Mouse (Mus musculus): ENCODE results near the gene Atp6v0a2. TPM values are rescaled to one million over a fixed set of nuclear protein-coding genes. Genes with fewer than 3 reads are reported as not detected.

Atp6v0a2 gene
- polyA plus RNA-seq, 1 experiment from 2014 or later, result 48.3 TPM

GRCm38 (mm10) chr5:124717969-124718368 is 89.6 kb downstream of the Atp6v0a2 start:
- Histone ChIP-seq H3K27me3 (replicated peaks; ENCODE audit: control insufficient read depth, insufficient read depth, low read length) (no peaks in the 10 kb centered on the region), H3K36me3 (ENCODE audit: control insufficient read depth, insufficient read depth, low read length) (peaks cover 95% of the 10 kb centered on the region), H3K9ac (ENCODE audit: low read depth, low read length) (no peak overlapping the region), H3K27ac (replicated peaks; ENCODE audit: low read depth, low read length) (no peak overlapping the region), H3K4me1 (ENCODE audit: control insufficient read depth, insufficient read depth, low read length) (no peaks in the 10 kb centered on the region), H3K4me3 (ENCODE audit: low read depth, low read length) (no peak overlapping the region), H3K4me2 (ENCODE audit: low read depth, low read length) (no peak overlapping the region), H3K9me3 (ENCODE audit: control insufficient read depth, low read length) (no peaks in the 10 kb centered on the region)
- no peak for DNase-seq (ENCODE audit: low spot score)
- no peak for ATAC-seq (ENCODE audit: low read depth)
- WGBS, result 96% methylated on average over 11 of the region's 11 CpGs

GRCm38 (mm10) chr5:124718396-124718795 is 90.0 kb downstream of the Atp6v0a2 start:
- Histone ChIP-seq H3K4me2 (ENCODE audit: low read depth, low read length) (no peak overlapping the region), H3K9me3 (ENCODE audit: control insufficient read depth, low read length) (no peaks in the 10 kb centered on the region), H3K4me3 (ENCODE audit: low read depth, low read length) (no peak overlapping the region), H3K27me3 (replicated peaks; ENCODE audit: control insufficient read depth, insufficient read depth, low read length) (no peaks in the 10 kb centered on the region), H3K4me1 (ENCODE audit: control insufficient read depth, insufficient read depth, low read length) (no peaks in the 10 kb centered on the region), H3K36me3 (ENCODE audit: control insufficient read depth, insufficient read depth, low read length) (peaks cover 95% of the 10 kb centered on the region), H3K27ac (replicated peaks; ENCODE audit: low read depth, low read length) (no peak overlapping the region), H3K9ac (ENCODE audit: low read depth, low read length) (no peak overlapping the region)
- DNase-seq (ENCODE audit: low spot score) (no peak), ATAC-seq (ENCODE audit: low read depth) (no peak)
- 90% methylated on average over 7 of the region's 7 CpGs for WGBS

GRCm38 (mm10) chr5:124723125-124723524 is 94.7 kb downstream of the Atp6v0a2 start:
- H3K4me2 ChIP-seq (ENCODE audit: low read depth, low read length), result no peak overlapping the region
- no peaks in the 10 kb centered on the region for H3K27me3 ChIP-seq (replicated peaks; ENCODE audit: control insufficient read depth, insufficient read depth, low read length)
- H3K9ac ChIP-seq (ENCODE audit: low read depth, low read length), result no peak overlapping the region
- no peaks in the 10 kb centered on the region for H3K9me3 ChIP-seq (ENCODE audit: control insufficient read depth, low read length)
- H3K4me1 ChIP-seq (ENCODE audit: control insufficient read depth, insufficient read depth, low read length), result no peaks in the 10 kb centered on the region
- H3K27ac ChIP-seq (replicated peaks; ENCODE audit: low read depth, low read length), result no peak overlapping the region
- ATAC-seq (ENCODE audit: low read depth) (no peak), DNase-seq (ENCODE audit: low spot score) (no peak)
- 93% methylated on average over 6 of the region's 6 CpGs for WGBS
- peaks cover 56% of the 10 kb centered on the region for H3K36me3 ChIP-seq (ENCODE audit: control insufficient read depth, insufficient read depth, low read length)
- no peak overlapping the region for H3K4me3 ChIP-seq (ENCODE audit: low read depth, low read length)

GRCm38 (mm10) chr5:124724997-124725396 is 96.6 kb downstream of the Atp6v0a2 start, which contains the start of gene Dnah10:
TSS of gene Dnah10 (plus strand) at chr5:124725085.
- no peak within 1 kb of the TSS for H3K4me3 ChIP-seq (ENCODE audit: low read depth, low read length)
- peak within 1 kb of the TSS; percentile 23; the same call in 1 of the 2 replicates for H3K9ac ChIP-seq (ENCODE audit: low read depth, low read length)
- 10% methylated on average over 29 of the region's 29 CpGs for WGBS
- peaks cover 37% of the 10 kb centered on the region for H3K36me3 ChIP-seq (ENCODE audit: control insufficient read depth, insufficient read depth, low read length)
- ATAC-seq (ENCODE audit: low read depth), result peak; percentile 81
- DNase-seq (ENCODE audit: low spot score), result no peak
- no peaks in the 10 kb centered on the region for H3K27me3 ChIP-seq (replicated peaks; ENCODE audit: control insufficient read depth, insufficient read depth, low read length)
- H3K4me2 ChIP-seq (ENCODE audit: low read depth, low read length), result peak within 1 kb of the TSS; percentile 20; the same call in 1 of the 2 replicates
- H3K4me1 ChIP-seq (ENCODE audit: control insufficient read depth, insufficient read depth, low read length), result no peaks in the 10 kb centered on the region; the same call in 1 of the 2 replicates
- H3K27ac ChIP-seq (replicated peaks; ENCODE audit: low read depth, low read length), result no peak within 1 kb of the TSS
- no peaks in the 10 kb centered on the region for H3K9me3 ChIP-seq (ENCODE audit: control insufficient read depth, low read length)

GRCm38 (mm10) chr5:124729662-124730206 is 101.4 kb downstream of the Atp6v0a2 start:
- H3K9me3 ChIP-seq (ENCODE audit: control insufficient read depth, low read length), result no peaks in the 10 kb centered on the region
- WGBS, result 11% methylated on average over 17 of the region's 21 CpGs
- H3K4me2 ChIP-seq (ENCODE audit: low read depth, low read length), result peak overlapping the region; percentile 57
- no peaks in the 10 kb centered on the region for H3K27me3 ChIP-seq (replicated peaks; ENCODE audit: control insufficient read depth, insufficient read depth, low read length)
- no peaks in the 10 kb centered on the region; the same call in 1 of the 2 replicates for H3K4me1 ChIP-seq (ENCODE audit: control insufficient read depth, insufficient read depth, low read length)
- ATAC-seq (ENCODE audit: low read depth) (no peak), DNase-seq (ENCODE audit: low spot score) (no peak)
- H3K36me3 ChIP-seq (ENCODE audit: control insufficient read depth, insufficient read depth, low read length), result no peaks in the 10 kb centered on the region
- peak overlapping the region; percentile 46 for H3K9ac ChIP-seq (ENCODE audit: low read depth, low read length)
- peak overlapping the region; percentile 29 for H3K4me3 ChIP-seq (ENCODE audit: low read depth, low read length)
- no peak overlapping the region for H3K27ac ChIP-seq (replicated peaks; ENCODE audit: low read depth, low read length)

GRCm38 (mm10) chr5:124733961-124734360 is 105.6 kb downstream of the Atp6v0a2 start:
- H3K36me3 ChIP-seq (ENCODE audit: control insufficient read depth, insufficient read depth, low read length), result no peaks in the 10 kb centered on the region
- no peak overlapping the region for H3K9ac ChIP-seq (ENCODE audit: low read depth, low read length)
- WGBS, result 87% methylated on average over 12 of the region's 12 CpGs
- no peaks in the 10 kb centered on the region for H3K27me3 ChIP-seq (replicated peaks; ENCODE audit: control insufficient read depth, insufficient read depth, low read length)
- DNase-seq (ENCODE audit: low spot score) (no peak), ATAC-seq (ENCODE audit: low read depth) (no peak)
- no peaks in the 10 kb centered on the region for H3K9me3 ChIP-seq (ENCODE audit: control insufficient read depth, low read length)
- no peak overlapping the region for H3K4me2 ChIP-seq (ENCODE audit: low read depth, low read length)
- no peak overlapping the region for H3K27ac ChIP-seq (replicated peaks; ENCODE audit: low read depth, low read length)
- H3K4me3 ChIP-seq (ENCODE audit: low read depth, low read length), result no peak overlapping the region
- H3K4me1 ChIP-seq (ENCODE audit: control insufficient read depth, insufficient read depth, low read length), result no peaks in the 10 kb centered on the region; the same call in 1 of the 2 replicates

GRCm38 (mm10) chr5:124741898-124742599 is 113.7 kb downstream of the Atp6v0a2 start:
- 95% methylated on average over 21 of the region's 21 CpGs for WGBS
- H3K4me1 ChIP-seq (ENCODE audit: control insufficient read depth, insufficient read depth, low read length), result no peaks in the 10 kb centered on the region
- H3K27me3 ChIP-seq (replicated peaks; ENCODE audit: control insufficient read depth, insufficient read depth, low read length), result no peaks in the 10 kb centered on the region
- H3K9ac ChIP-seq (ENCODE audit: low read depth, low read length), result no peak overlapping the region
- no peaks in the 10 kb centered on the region for H3K36me3 ChIP-seq (ENCODE audit: control insufficient read depth, insufficient read depth, low read length)
- no peak overlapping the region for H3K4me2 ChIP-seq (ENCODE audit: low read depth, low read length)
- ATAC-seq (ENCODE audit: low read depth) (no peak), DNase-seq (ENCODE audit: low spot score) (no peak)
- no peak overlapping the region for H3K27ac ChIP-seq (replicated peaks; ENCODE audit: low read depth, low read length)
- no peaks in the 10 kb centered on the region for H3K9me3 ChIP-seq (ENCODE audit: control insufficient read depth, low read length)
- no peak overlapping the region for H3K4me3 ChIP-seq (ENCODE audit: low read depth, low read length)

GRCm38 (mm10) chr5:124743841-124744240 is 115.5 kb downstream of the Atp6v0a2 start:
- H3K4me1 ChIP-seq (ENCODE audit: control insufficient read depth, insufficient read depth, low read length), result no peaks in the 10 kb centered on the region
- H3K27ac ChIP-seq (replicated peaks; ENCODE audit: low read depth, low read length), result no peak overlapping the region
- H3K9me3 ChIP-seq (ENCODE audit: control insufficient read depth, low read length), result no peaks in the 10 kb centered on the region
- no peaks in the 10 kb centered on the region for H3K36me3 ChIP-seq (ENCODE audit: control insufficient read depth, insufficient read depth, low read length)
- no peaks in the 10 kb centered on the region for H3K27me3 ChIP-seq (replicated peaks; ENCODE audit: control insufficient read depth, insufficient read depth, low read length)
- no peak overlapping the region for H3K9ac ChIP-seq (ENCODE audit: low read depth, low read length)
- DNase-seq (ENCODE audit: low spot score), result no peak
- H3K4me3 ChIP-seq (ENCODE audit: low read depth, low read length), result no peak overlapping the region
- 81% methylated on average over 3 of the region's 3 CpGs for WGBS
- H3K4me2 ChIP-seq (ENCODE audit: low read depth, low read length), result no peak overlapping the region
- ATAC-seq (ENCODE audit: low read depth), result no peak

GRCm38 (mm10) chr5:124746220-124746619 is 117.8 kb downstream of the Atp6v0a2 start:
- Histone ChIP-seq H3K9ac (ENCODE audit: low read depth, low read length) (no peak overlapping the region), H3K36me3 (ENCODE audit: control insufficient read depth, insufficient read depth, low read length) (no peaks in the 10 kb centered on the region), H3K27me3 (replicated peaks; ENCODE audit: control insufficient read depth, insufficient read depth, low read length) (no peaks in the 10 kb centered on the region), H3K27ac (replicated peaks; ENCODE audit: low read depth, low read length) (no peak overlapping the region), H3K9me3 (ENCODE audit: control insufficient read depth, low read length) (no peaks in the 10 kb centered on the region), H3K4me2 (ENCODE audit: low read depth, low read length) (no peak overlapping the region), H3K4me1 (ENCODE audit: control insufficient read depth, insufficient read depth, low read length) (no peaks in the 10 kb centered on the region), H3K4me3 (ENCODE audit: low read depth, low read length) (no peak overlapping the region)
- 89% methylated on average over 15 of the region's 15 CpGs for WGBS
- no peak for ATAC-seq (ENCODE audit: low read depth)
- DNase-seq (ENCODE audit: low spot score), result no peak
